Mouse (Mus musculus) embryo, embryonic 11.5 days (tissue): ENCODE data around the gene Chchd6.
A peak's percentile ranks its signal among the peaks of the same experiment; 100 is the strongest.

Experiments
- DNase-seq: peaks from one replicate; pipeline ENCODE4 v3.0.0-alpha.2; 2012; ENCODE audit warnings: low read depth, low spot score

The Chchd6 gene

GRCm38 (mm10) chr6:89585696-89586095, 9.8 kb downstream of the Chchd6 start:
- no peak for DNase-seq

GRCm38 (mm10) chr6:89584634-89585409, 10.6 kb downstream of the Chchd6 start:
- DNase-seq, result peak; percentile 37

DNA sequence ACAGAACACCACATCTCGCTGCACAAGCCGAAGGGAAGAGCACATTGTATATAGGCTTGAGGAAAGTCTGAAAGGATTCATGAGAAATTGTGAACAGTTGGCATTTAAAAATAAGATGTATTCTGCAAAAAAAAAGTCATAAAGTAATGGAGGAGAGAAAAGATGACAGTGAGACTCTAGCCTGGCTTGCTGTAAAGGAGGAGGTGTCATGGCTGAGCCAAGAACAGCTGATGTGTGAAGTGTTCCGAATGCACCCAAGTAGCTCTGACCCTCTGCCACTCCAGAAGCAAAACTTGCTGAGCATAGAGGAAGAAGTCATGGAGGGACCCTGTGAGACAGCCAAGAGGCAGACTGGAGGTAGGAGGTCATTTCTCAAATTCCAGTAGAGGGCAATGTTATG, 12.3 kb downstream of the Chchd6 start:
- DNase-seq, result no peak

- no peak for DNase-seq
Measured at GRCm38 (mm10) chr6:89574641-89575040, 20.8 kb downstream of the Chchd6 start.

- no peak for DNase-seq
Measured at GRCm38 (mm10) chr6:89573768-89574167, 21.7 kb downstream of the Chchd6 start.

- no peak for DNase-seq
Measured at GRCm38 (mm10) chr6:89572921-89573636, 22.4 kb downstream of the Chchd6 start.

DNA sequence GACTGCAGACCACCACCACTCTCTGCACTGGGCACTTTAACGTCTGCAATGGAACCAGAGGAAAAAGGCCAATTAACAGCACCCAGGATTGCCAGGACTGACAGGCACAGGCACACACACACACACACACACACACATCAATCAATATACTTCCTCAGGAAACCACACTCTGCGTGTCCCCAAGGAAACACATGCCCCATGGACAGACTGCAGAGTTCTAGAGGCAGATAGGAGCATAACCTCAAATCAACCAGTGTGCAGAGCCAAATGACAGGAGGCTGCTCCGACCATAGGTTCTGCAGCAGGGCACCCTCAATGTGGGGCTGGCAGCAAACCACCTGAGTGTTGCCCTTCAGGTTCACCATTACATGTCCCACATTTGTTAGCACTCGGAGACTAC, 26.1 kb downstream of the Chchd6 start:
- no peak for DNase-seq

DNA sequence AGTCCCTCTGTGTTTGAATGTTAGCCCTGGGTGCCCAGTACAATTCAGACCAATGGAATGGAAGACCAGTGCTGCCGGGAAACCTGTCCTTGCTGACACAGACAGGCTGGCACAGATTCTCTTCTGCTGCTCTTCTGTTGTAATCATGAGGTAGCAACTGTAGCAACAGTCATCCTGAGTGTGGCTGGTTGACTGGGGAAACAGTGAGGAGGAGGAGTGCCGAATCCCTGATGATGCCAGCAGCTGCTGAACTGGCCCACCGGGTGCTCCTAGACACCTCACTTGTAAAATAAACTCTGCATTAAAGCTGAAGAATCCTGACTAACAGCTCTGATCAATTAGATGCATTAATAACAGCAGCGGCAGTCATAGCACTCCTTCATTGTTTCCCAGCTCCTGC, 28.7 kb downstream of the Chchd6 start:
- DNase-seq, result no peak

- no peak for DNase-seq
Measured at GRCm38 (mm10) chr6:89563381-89563780, 32.1 kb downstream of the Chchd6 start.

- DNase-seq, result no peak
Measured at GRCm38 (mm10) chr6:89560826-89561225, 34.6 kb downstream of the Chchd6 start.

GRCm38 (mm10) chr6:89557654-89558053, 37.8 kb downstream of the Chchd6 start:
- no peak for DNase-seq

DNA sequence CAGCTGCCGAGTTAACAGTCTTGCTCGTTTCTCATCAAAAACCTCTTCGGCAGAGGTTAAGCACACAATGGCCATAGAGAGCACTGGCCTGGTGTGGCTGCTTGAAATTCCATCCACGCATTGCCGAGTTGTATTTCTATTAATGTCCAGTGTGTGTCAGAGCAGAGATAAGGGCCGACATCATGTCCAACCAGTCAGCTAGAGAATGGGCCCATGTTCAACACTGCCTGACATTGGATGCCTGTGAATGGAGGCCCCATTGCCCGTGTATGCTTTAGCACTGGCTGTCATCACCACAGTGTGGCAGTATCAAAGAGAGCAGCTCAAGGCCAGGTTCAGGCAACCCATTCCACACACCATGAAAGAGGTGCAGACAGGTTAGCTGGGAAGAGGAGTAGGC, 38.9 kb downstream of the Chchd6 start:
- no peak for DNase-seq

DNA sequence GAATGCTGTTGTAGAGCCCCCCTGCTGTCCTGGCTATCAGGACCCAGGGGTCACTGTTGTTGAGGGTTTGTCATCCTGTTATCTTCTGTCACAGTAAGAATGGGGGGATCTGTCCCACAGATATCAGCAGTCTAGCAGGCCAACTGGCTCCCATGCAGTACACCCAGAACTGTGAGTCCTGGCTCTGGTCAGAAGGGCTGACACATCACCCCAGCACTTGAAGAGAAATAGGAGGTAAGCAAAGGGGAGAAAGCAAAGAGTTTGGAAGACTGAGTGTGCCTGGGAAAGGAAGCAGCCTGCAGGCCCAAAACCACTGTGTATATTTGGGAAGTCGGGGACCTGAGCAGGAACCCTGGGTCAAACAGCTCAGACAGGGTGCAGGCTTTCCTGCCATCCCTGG, 39.5 kb downstream of the Chchd6 start:
- DNase-seq, result no peak

GRCm38 (mm10) chr6:89554029-89554428, 41.4 kb downstream of the Chchd6 start:
- no peak for DNase-seq

DNA sequence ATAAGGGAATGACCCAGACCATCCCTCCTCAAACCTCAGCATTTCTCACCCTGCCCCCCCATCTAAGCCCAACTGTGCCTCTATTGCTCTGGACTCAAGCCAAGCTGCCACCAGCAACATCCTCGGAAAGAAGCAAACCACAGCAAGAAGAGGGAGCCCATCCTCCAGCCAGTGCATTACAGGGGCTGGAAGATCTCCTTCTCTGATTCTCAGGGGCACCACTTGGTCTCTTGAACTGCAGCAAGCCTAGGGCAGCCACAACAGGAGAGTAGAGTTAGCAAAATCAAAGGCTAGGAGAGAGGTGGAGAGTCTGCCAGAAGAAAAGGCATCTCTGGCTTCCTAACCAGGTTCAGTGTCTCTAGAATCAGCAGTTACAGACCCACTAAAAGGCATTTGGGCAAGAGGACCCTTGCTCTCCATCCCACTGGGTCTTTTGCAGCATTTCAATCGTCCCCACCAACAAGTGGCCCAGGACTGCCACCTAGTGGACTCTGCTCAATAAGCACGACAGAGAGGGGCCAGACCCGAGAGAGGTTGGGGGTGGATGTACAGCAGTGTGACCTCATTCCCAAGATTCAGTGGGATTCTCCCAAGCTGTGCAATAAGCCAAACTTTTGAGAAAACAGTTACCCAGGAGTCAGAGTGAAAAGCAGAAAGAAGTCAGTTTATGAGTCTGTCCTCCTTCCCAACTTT, 42.3 kb downstream of the Chchd6 start:
- DNase-seq, result peak; percentile 72

DNA sequence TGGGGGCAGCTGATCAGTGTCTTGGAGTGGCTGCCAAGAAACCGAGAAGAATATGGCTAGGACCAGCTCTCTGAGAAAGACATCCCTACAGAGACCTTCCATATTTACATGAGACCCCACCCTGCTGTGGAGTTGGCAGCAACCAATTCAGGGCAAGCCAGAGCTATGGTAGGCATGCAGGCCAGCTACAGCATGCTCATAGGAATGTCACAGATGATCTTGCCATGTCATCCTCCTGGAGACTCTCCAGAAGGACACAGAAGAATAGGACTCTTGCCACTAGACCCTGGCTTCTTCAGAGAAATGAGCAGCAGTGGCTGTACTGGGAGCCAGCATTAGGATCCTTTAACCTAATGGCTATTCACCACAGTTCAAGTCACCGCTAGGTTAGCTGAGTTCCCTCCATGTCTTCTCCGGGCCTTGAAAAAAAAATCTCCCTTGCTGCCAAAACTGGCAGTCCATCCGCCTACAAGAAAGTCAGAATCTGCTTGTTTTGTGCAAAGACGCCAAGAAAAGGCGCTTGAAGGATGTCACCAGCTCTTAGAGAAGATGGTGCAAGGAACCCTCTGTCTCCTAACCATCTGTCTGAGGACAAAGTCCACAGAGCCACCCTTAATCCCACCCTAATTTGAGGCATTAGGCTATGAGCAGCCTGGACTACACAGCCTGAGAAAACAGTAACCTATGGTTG, 43.0 kb downstream of the Chchd6 start:
- DNase-seq, result no peak

GRCm38 (mm10) chr6:89549157-89549556, 46.3 kb downstream of the Chchd6 start:
- no peak for DNase-seq

GRCm38 (mm10) chr6:89547951-89548350, 47.5 kb downstream of the Chchd6 start:
- no peak for DNase-seq

DNA sequence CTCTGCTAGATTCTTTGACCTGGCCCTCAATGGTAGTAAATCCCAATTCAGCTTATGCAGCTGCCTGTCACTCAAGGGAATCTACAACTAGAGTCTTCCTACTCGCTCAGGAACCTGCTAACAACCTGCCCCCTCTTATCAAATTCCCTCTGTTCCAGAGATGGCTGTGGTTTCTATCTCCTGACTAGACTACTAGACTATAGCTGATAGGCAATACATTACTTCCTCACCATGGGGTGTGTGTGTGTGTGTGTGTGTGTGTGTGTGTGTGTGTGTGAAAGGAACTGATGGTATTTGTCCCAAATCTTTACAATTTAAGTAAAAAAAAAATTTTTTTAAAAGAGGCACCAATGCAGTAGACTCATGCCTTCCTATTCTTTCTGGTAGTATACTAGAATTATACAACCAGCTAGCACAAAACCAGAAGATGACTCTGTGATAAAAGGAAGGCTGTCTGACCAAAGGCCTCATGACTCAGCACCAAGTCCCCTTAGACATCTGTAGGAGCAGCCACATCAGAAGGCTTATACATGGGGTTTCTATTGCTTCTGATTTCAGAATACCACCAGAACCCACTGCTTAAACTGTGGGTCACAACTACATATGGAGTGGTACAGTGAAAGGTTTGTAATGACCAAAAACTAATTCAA, 57.2 kb downstream of the Chchd6 start:
- no peak for DNase-seq

GRCm38 (mm10) chr6:89535626-89536225, 59.7 kb downstream of the Chchd6 start:
- no peak for DNase-seq

DNA sequence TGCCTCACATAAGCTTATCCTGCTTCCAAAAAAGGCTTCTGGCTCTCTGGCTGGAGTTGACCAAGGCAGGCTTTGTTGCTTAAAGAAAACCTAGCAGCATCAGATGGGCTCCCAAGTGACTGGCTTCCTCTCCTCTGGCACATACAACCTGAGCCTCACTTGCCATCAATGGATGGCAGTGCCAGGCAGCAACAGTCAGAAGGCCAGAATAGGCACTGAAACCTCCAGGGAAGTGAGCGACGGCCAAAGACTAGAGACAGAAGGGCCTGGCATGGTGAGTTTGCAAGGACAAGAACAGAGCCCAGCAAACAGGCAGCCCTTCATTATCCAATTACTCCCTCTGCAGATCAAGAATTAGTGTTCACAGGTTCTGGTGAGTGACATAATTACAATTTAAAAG, 70.7 kb downstream of the Chchd6 start:
- no peak for DNase-seq
